Mouse (Mus musculus) adipocyte (in vitro differentiated cells): Measurements from ENCODE around the gene Dyx1c1.
A peak's percentile ranks its signal among the peaks of the same experiment; 100 is the strongest.

ENCODE experiments used
- DNase-seq: peaks from one replicate; pipeline ENCODE4 v3.0.0-alpha.2; 2016; ENCODE audit warnings: low spot score

Dyx1c1 gene

GRCm38 (mm10) chr9:72972984-72973383 lies 14.4 kb downstream of the Dyx1c1 start:
- DNase-seq, result no peak

- DNase-seq, result no peak
These were observed 16.1 kb downstream of the Dyx1c1 start for GRCm38 (mm10) chr9:72974734-72975133.

GRCm38 (mm10) chr9:72975242-72975641 lies 16.7 kb downstream of the Dyx1c1 start:
- DNase-seq, result no peak

- DNase-seq, result no peak
These were observed 24.5 kb downstream of the Dyx1c1 start for GRCm38 (mm10) chr9:72983066-72983465.

GRCm38 (mm10) chr9:72985250-72986220 lies 26.9 kb downstream of the Dyx1c1 start, which contains the start of the genes Ccpg1os and Ccpg1:
Gene Ccpg1os, minus strand, starts transcription at chr9:72985382.
Gene Ccpg1, plus strand, starts transcription at chr9:72985429.
- DNase-seq, result peak; percentile 96

- DNase-seq, result no peak
These were observed 29.1 kb downstream of the Dyx1c1 start for GRCm38 (mm10) chr9:72987703-72988102.

- DNase-seq, result no peak
These were observed 30.1 kb downstream of the Dyx1c1 start for GRCm38 (mm10) chr9:72988706-72989105.

- no peak for DNase-seq
These were observed 32.8 kb downstream of the Dyx1c1 start for GRCm38 (mm10) chr9:72991420-72991819.

GRCm38 (mm10) chr9:72992576-72992975 lies 34.0 kb downstream of the Dyx1c1 start:
- DNase-seq, result no peak

- no peak for DNase-seq
These were observed 37.6 kb downstream of the Dyx1c1 start for GRCm38 (mm10) chr9:72996167-72996566.

- no peak for DNase-seq
These were observed 38.2 kb downstream of the Dyx1c1 start for GRCm38 (mm10) chr9:72996806-72997205.

GRCm38 (mm10) chr9:73000487-73000886 lies 41.9 kb downstream of the Dyx1c1 start:
- no peak for DNase-seq

- no peak for DNase-seq
These were observed 42.9 kb downstream of the Dyx1c1 start for GRCm38 (mm10) chr9:73001314-73002011.

- DNase-seq, result no peak
These were observed 43.6 kb downstream of the Dyx1c1 start for GRCm38 (mm10) chr9:73002177-73002576.

GRCm38 (mm10) chr9:73004076-73004475 lies 45.5 kb downstream of the Dyx1c1 start:
- no peak for DNase-seq

GRCm38 (mm10) chr9:73005106-73005505 lies 46.5 kb downstream of the Dyx1c1 start:
- no peak for DNase-seq

GRCm38 (mm10) chr9:73006175-73006574 lies 47.6 kb downstream of the Dyx1c1 start:
- DNase-seq, result no peak

GRCm38 (mm10) chr9:73008384-73008783 lies 49.8 kb downstream of the Dyx1c1 start:
- peak; percentile 25 for DNase-seq

GRCm38 (mm10) chr9:73012629-73013028 lies 54.0 kb downstream of the Dyx1c1 start:
- no peak for DNase-seq

GRCm38 (mm10) chr9:73014724-73015123 lies 56.1 kb downstream of the Dyx1c1 start:
- no peak for DNase-seq

- no peak for DNase-seq
These were observed 61.3 kb downstream of the Dyx1c1 start for GRCm38 (mm10) chr9:73019841-73020240.

GRCm38 (mm10) chr9:73020566-73021097 lies 62.0 kb downstream of the Dyx1c1 start:
- no peak for DNase-seq
